Mouse (Mus musculus): ENCODE results near the gene Rev3l.

DNA sequence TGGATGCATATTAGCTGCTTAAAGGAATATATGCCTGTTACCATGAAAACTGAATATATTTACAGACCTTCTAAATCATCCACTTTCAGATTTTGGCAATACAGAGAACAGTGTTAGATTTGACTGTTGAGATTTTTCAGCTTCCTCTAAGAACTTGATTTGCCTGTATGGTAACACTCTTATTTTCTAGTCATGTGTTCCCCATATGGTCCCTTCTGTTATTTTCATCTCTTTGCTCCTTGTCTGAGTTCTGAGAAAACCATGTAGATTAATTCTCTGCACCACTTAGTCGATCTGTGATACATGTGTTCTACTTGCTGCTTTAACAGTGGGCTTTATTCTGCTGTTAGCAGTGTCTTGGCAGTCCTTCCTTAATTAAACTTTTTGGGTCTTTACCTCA lies 110.7 kb downstream of the Rev3l start:
- TF ChIP-seq POLR2A (IDR thresholded peaks at IDR 0.05; ENCODE audit: borderline replicate concordance, control insufficient read depth, low read depth, low read length) (no peak), CTCF (IDR thresholded peaks at IDR 0.05; ENCODE audit: control insufficient read depth, insufficient read depth, low read length) (no peak)
